Mouse (Mus musculus) heart, adult 2 months (tissue): Measurements from ENCODE around the gene Extl2.

ENCODE experiments used
- CTCF ChIP-seq: fragments of 200-600 bp; IDR thresholded peaks from 2 replicates; pipeline ENCODE4 v1.8.1; 2022; ENCODE audit warnings: antibody characterized with exemption, mild to moderate bottlenecking, moderate library complexity
- EP300 ChIP-seq: fragments of 200-500 bp; IDR thresholded peaks from 2 replicates; pipeline ENCODE4 v1.6.1; 2011; ENCODE audit warnings: low read depth, low read length, control low read depth; ENCODE audit not compliant: insufficient read depth
- POLR2A ChIP-seq: fragments of 200-500 bp; IDR thresholded peaks from 2 replicates; pipeline ENCODE4 v1.6.1; 2011; ENCODE audit warnings: mild to moderate bottlenecking, low read depth, low read length, control low read depth; ENCODE audit not compliant: insufficient read depth

DNA sequence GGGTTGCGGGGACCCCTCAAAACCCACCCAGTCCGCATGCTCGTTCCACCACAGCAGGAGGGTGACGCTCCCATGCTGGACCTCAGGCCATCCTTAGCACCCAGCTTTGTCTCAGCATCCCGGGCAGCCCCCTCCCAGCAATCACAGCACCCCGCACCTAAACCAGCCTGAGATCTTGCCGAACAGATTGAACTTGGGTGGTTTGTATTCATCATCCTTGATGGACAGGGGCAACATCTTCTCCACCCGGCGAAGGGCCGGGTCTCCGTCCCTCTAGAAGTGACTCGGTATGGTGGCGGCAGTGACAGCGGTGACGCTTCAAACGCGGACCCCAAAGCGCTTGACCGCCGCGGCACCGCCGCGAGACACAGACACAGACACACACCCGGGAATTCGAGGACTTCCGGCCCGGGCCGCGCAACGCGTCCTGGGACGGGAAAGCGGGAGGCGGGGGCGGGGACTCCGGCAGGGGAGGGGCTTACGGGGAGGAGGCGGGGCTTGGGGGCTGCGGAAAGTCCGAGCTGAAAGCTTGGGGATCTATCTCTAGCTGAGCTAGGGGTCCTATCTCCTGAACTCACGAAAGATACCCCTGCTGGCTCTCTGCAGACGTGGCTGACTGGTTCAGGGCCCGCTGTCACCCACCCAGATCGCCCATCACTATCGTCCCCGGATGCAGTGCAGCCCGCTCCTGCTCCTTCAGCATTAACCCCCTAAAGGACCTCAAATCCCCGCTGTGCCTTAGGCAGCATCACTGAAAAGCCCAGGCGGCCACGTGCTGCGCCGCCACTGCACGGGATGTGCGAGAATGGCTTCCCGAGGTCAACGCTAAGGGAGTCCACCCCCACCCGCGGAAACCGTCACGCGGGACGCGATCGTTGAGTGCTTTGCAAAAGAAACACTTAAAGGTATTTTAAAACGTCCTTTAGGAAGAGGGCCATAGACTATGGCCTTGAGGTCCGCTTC is at the start of gene Extl2, which contains the start of gene Slc30a7:
- TF ChIP-seq CTCF (no peak), POLR2A (peak; percentile 73), EP300 (no peak)
